Mouse (Mus musculus) monocyte, adult 2 months (primary cell): ENCODE results near the gene Pfn2.
"Not testable (repeated sequence)": the region's sequence is repeated elsewhere in the genome, so short reads cannot be mapped to it uniquely, and the experiment has no call there.

Source experiments
- DNase-seq, 2 experiments: peaks; one replicate each; pipeline ENCODE4 v3.0.0; 2022; ENCODE audit warnings: low spot score in 2 of 2, low read depth in 1 of 2

The Pfn2 gene

GRCm38 (mm10) chr3:57847760-57848185, at the start of gene Pfn2:
TSS of gene Pfn2 (minus strand) at chr3:57848079.
- DNase-seq = no peak

GRCm38 (mm10) chr3:57882945-57883344, 35.1 kb upstream of the Pfn2 start:
- no peak for DNase-seq

- DNase-seq = no peak
Observed at GRCm38 (mm10) chr3:57846912-57847759, 743 bp downstream of the Pfn2 start.

GRCm38 (mm10) chr3:57846662-57846911, 1.3 kb downstream of the Pfn2 start:
- DNase-seq = no peak

- DNase-seq = no peak
Observed at GRCm38 (mm10) chr3:57845786-57846661, 1.9 kb downstream of the Pfn2 start.

- no peak for DNase-seq
Observed at GRCm38 (mm10) chr3:57843775-57844174, 4.1 kb downstream of the Pfn2 start.

- no peak for DNase-seq
Observed at GRCm38 (mm10) chr3:57836911-57837310, 11.0 kb downstream of the Pfn2 start.

- DNase-seq = no peak
Observed at GRCm38 (mm10) chr3:57833585-57833984, 14.3 kb downstream of the Pfn2 start.

GRCm38 (mm10) chr3:57825866-57826265, 22.0 kb downstream of the Pfn2 start:
- DNase-seq = no peak

GRCm38 (mm10) chr3:57815447-57815846, 32.4 kb downstream of the Pfn2 start:
- DNase-seq = no peak

- not testable (repeated sequence) for DNase-seq
Observed at GRCm38 (mm10) chr3:57795071-57795470, 52.8 kb downstream of the Pfn2 start.
